Mouse (Mus musculus) limb, embryonic 12.5 days (tissue): ENCODE results near the gene Crk. TPM values are rescaled to one million over a fixed set of nuclear protein-coding genes. Genes with fewer than 3 reads are reported as not detected.

Experiments used
- ATAC-seq: fragments of 200-750 bp; cut with Nextera tagmentation; 2 replicates; pipeline ENCODE4 v1.8.0; 2017; ENCODE audit warnings: low read depth, moderate TSS enrichment; ENCODE audit not compliant: insufficient number of reproducible peaks, insufficient read depth, low FRiP score, low TSS enrichment
- H3K27ac ChIP-seq: fragments of 300-500 bp; sonication (generic); 2 replicates; pipeline ENCODE4 v1.5.1; 2016; ENCODE audit warnings: mild to moderate bottlenecking, moderate library complexity
- H3K27me3 ChIP-seq: fragments of 300-500 bp; sonication (generic); 2 replicates; pipeline ENCODE4 v1.6.1; 2016; ENCODE audit warnings: mild to moderate bottlenecking, moderate library complexity
- H3K36me3 ChIP-seq: fragments of 300-500 bp; sonication (generic); 2 replicates; pipeline ENCODE4 v1.6.1; 2016; ENCODE audit warnings: mild to moderate bottlenecking, moderate library complexity
- H3K4me1 ChIP-seq: fragments of 300-500 bp; sonication (generic); replicated peaks from 2 replicates; pipeline ENCODE4 v1.6.1; 2016
- H3K4me2 ChIP-seq: fragments of 300-500 bp; sonication (generic); 2 replicates; pipeline ENCODE4 v1.6.1; 2016; ENCODE audit warnings: mild to moderate bottlenecking, moderate library complexity
- H3K4me3 ChIP-seq: fragments of 300-500 bp; sonication (generic); replicated peaks from 2 replicates; pipeline ENCODE4 v1.5.1; 2016; ENCODE audit warnings: mild to moderate bottlenecking
- H3K9ac ChIP-seq: fragments of 300-500 bp; sonication (generic); replicated peaks from 2 replicates; pipeline ENCODE4 v1.6.1; 2016; ENCODE audit warnings: mild to moderate bottlenecking, moderate library complexity
- H3K9me3 ChIP-seq: fragments of 300-500 bp; sonication (generic); 2 replicates; pipeline ENCODE4 v1.6.1; 2016; ENCODE audit warnings: mild to moderate bottlenecking, moderate library complexity
- WGBS: fragments of 180-500 bp; shearing (Covaris S2); methylation state at CpG from one replicate; pipeline ENCODE4 v1.1.7; 2016; 5-methylcytosine and 5-hydroxymethylcytosine counted together
- polyA plus RNA-seq: library from polyadenylated mRNA; unstranded; fragments of >200 nt; fragmentation: Nextera tagmentation; extraction: Ambion mirVana; gene quantifications from 2 replicates; pipeline ENCODE4 v1.2.1, GENCODE M21; 2016

The Crk gene
- polyA plus RNA-seq, 1 experiment from 2014 or later = 135 TPM

DNA sequence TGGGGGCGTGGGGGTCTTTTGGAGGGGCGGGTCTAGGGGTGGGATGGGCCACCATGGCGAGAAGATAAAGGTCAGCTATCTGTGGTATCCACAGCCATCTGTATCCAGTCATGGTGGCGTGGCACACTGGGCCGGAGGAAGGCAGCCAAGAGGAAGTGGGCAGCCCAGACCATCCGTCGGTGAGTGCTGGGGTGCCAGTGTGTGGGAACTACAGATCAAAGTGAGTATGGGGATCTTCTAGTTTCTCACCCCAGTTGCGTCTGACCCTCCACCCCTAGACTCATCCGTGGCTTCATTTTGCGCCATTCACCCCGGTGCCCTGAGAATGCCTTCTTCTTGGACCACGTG lies 9.2 kb upstream of the Crk start:
- Histone ChIP-seq H3K27me3 (no peaks in the 10 kb centered on the region), H3K4me2 (no peak overlapping the region), H3K4me3 (no peak overlapping the region), H3K36me3 (peaks cover 72% of the 10 kb centered on the region), H3K9ac (no peak overlapping the region), H3K9me3 (no peaks in the 10 kb centered on the region), H3K4me1 (no peaks in the 10 kb centered on the region), H3K27ac (no peak overlapping the region)
- ATAC-seq = no peak
- WGBS = 92% methylated on average over 12 of the region's 12 CpGs

DNA sequence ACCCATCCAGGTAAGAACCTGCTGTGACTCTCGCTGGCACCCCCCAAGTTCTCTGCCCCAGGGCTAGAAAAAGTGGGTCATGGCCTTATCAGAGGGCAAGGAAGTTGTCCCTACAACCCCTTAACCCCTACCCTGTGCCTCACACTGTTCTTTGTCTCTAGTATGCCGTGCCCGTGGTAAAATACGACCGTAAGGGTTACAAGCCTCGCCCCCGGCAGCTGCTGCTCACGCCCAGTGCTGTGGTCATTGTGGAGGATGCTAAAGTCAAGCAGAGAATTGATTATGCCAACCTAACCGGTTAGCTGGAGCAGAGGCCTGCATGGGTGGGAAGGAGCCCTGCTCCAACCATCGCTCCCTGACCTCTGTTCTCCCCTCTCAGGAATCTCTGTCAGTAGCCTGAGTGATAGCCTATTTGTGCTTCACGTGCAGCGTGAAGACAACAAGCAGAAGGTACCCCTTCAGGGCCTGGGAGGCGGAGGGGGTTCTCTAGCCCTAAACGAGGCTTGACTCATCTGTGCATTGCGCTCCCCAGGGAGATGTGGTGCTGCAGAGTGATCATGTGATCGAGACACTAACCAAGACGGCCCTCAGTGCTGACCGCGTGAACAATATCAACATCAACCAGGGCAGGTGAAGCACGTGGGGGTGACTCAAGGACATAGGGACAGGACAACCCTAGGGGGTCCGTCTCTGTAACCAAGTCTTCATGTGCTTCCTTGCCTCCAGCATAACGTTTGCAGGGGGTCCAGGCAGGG lies 7.5 kb upstream of the Crk start:
- H3K9me3 ChIP-seq = no peaks in the 10 kb centered on the region
- no peaks in the 10 kb centered on the region for H3K4me1 ChIP-seq
- no peak for ATAC-seq
- WGBS = 82% methylated on average over 22 of the region's 22 CpGs
- peaks cover 56% of the 10 kb centered on the region for H3K36me3 ChIP-seq
- no peak overlapping the region for H3K9ac ChIP-seq
- H3K27ac ChIP-seq = no peak overlapping the region
- H3K4me3 ChIP-seq = no peak overlapping the region
- no peaks in the 10 kb centered on the region for H3K27me3 ChIP-seq
- no peak overlapping the region for H3K4me2 ChIP-seq

- H3K27me3 ChIP-seq = no peaks in the 10 kb centered on the region
- H3K9ac ChIP-seq = no peak overlapping the region
- H3K4me1 ChIP-seq = peaks cover under 1% of the 10 kb centered on the region; the same call in 1 of the 2 replicates
- peaks cover 51% of the 10 kb centered on the region for H3K36me3 ChIP-seq
- ATAC-seq = no peak
- H3K9me3 ChIP-seq = no peaks in the 10 kb centered on the region
- no peak overlapping the region for H3K27ac ChIP-seq
- 82% methylated on average over 5 of the region's 5 CpGs for WGBS
- H3K4me3 ChIP-seq = no peak overlapping the region
- no peak overlapping the region for H3K4me2 ChIP-seq
These were observed 5.6 kb upstream of the Crk start for GRCm38 (mm10) chr11:75673411-75673810.

GRCm38 (mm10) chr11:75674875-75675274 lies 4.2 kb upstream of the Crk start:
- Histone ChIP-seq H3K4me2 (no peak overlapping the region), H3K9me3 (no peaks in the 10 kb centered on the region), H3K4me1 (peaks cover 3% of the 10 kb centered on the region; the same call in 1 of the 2 replicates), H3K9ac (no peak overlapping the region), H3K27ac (no peak overlapping the region), H3K4me3 (no peak overlapping the region), H3K27me3 (no peaks in the 10 kb centered on the region), H3K36me3 (peaks cover 36% of the 10 kb centered on the region)
- 87% methylated on average over 3 of the region's 3 CpGs for WGBS
- ATAC-seq = no peak

GRCm38 (mm10) chr11:75677881-75678746 lies 945 bp upstream of the Crk start:
- Histone ChIP-seq H3K27ac (no peak overlapping the region), H3K9me3 (no peaks in the 10 kb centered on the region), H3K4me3 (peak overlapping the region; percentile 96), H3K9ac (no peak overlapping the region), H3K4me2 (peak overlapping the region; percentile 67), H3K4me1 (peaks cover 15% of the 10 kb centered on the region), H3K27me3 (no peaks in the 10 kb centered on the region), H3K36me3 (peaks cover 13% of the 10 kb centered on the region)
- ATAC-seq = no peak
- 86% methylated on average over 3 of the region's 3 CpGs for WGBS

GRCm38 (mm10) chr11:75679439-75680171 lies 546 bp downstream of the Crk start:
- Histone ChIP-seq H3K4me2 (peak overlapping the region; percentile 67), H3K27me3 (no peaks in the 10 kb centered on the region), H3K9me3 (no peaks in the 10 kb centered on the region), H3K36me3 (peaks cover 19% of the 10 kb centered on the region), H3K4me1 (peaks cover 15% of the 10 kb centered on the region), H3K27ac (peak overlapping the region; percentile 94), H3K9ac (peak overlapping the region; percentile 92), H3K4me3 (peak overlapping the region; percentile 96)
- peak; percentile 79 for ATAC-seq
- WGBS = under 1% methylated on average over 42 of the region's 43 CpGs

- ATAC-seq = no peak
These were observed 5.4 kb downstream of the Crk start for GRCm38 (mm10) chr11:75684462-75684861.

DNA sequence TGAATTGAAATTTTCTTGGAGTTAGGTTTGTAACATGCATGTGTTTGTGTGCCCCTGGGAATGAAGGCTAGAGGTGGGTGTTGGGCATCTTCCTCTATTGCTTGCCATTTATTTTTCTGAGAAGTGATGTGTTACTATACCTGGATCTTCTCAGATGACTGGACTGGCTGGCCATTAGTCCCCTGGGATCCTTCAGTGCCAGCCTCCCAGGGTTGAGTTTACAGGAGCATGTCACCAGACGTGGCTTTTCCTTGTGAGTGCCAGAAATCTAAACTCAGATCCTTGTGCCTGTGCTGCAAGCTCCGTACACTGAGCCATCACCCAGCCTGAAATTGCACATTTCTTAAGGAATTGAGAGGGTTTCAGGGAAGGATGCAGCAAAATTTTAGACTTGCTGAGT lies 5.9 kb downstream of the Crk start:
- no peak for ATAC-seq

More at GRCm38 (mm10) chr11:75684462-75684861, 5.4 kb downstream of the Crk start:
- H3K4me3 ChIP-seq = no peak overlapping the region
- no peak overlapping the region for H3K9ac ChIP-seq
- no peaks in the 10 kb centered on the region for H3K27me3 ChIP-seq
- H3K9me3 ChIP-seq = no peaks in the 10 kb centered on the region
- H3K36me3 ChIP-seq = peaks cover 28% of the 10 kb centered on the region
- peaks cover 20% of the 10 kb centered on the region for H3K4me1 ChIP-seq
- H3K4me2 ChIP-seq = no peak overlapping the region
- 93% methylated on average over 5 of the region's 5 CpGs for WGBS
- H3K27ac ChIP-seq = no peak overlapping the region

DNA sequence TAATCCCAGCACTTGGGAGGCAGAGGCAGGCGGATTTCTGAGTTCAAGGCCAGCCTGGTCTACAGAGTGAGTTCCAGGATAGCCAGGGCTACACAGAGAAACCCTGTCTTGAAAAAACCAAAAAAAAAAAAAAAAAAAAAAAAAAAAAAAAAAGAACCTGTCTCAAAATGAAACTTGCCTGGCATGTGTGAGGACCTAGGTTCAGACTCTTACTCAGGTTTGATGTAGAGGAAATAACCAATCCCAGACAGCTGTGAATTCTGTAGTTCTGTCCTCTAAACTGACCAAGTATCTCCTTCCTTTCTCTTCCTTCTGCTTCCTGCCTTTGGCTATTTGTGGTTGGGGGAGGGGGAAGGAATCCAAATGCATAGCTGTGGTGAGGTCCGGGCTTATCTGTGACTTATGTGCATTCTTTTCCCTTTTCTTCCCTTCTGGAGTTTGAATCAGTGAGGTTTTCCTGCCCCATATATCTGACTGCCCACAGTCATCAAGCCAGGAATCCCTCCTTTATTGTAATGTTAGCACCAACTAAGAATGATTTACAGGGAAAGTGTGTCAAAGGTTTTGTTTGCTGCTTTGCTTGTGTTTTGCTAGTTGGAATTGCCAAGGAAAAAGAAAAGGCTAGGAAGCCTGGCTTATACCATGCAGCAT lies 8.4 kb downstream of the Crk start:
- Histone ChIP-seq H3K4me2 (no peak overlapping the region), H3K4me1 (peaks cover 9% of the 10 kb centered on the region; the same call in 1 of the 2 replicates), H3K9ac (no peak overlapping the region), H3K27ac (no peak overlapping the region), H3K9me3 (no peaks in the 10 kb centered on the region), H3K27me3 (no peaks in the 10 kb centered on the region), H3K4me3 (no peak overlapping the region), H3K36me3 (peaks cover 52% of the 10 kb centered on the region)
- 69% methylated on average over 2 of the region's 2 CpGs for WGBS
- no peak for ATAC-seq

More for the DNA sequence above, 5.9 kb downstream of the Crk start:
- H3K4me3 ChIP-seq = no peak overlapping the region
- no peaks in the 10 kb centered on the region for H3K27me3 ChIP-seq
- H3K36me3 ChIP-seq = peaks cover 33% of the 10 kb centered on the region
- no peak overlapping the region for H3K27ac ChIP-seq
- no peaks in the 10 kb centered on the region for H3K9me3 ChIP-seq
- peaks cover 20% of the 10 kb centered on the region for H3K4me1 ChIP-seq
- no peak overlapping the region for H3K9ac ChIP-seq
- 81% methylated on average over 2 of the region's 2 CpGs for WGBS
- no peak overlapping the region for H3K4me2 ChIP-seq

- Histone ChIP-seq H3K4me3 (no peak overlapping the region), H3K36me3 (peaks cover 51% of the 10 kb centered on the region), H3K27ac (no peak overlapping the region), H3K4me1 (peaks cover 9% of the 10 kb centered on the region; the same call in 1 of the 2 replicates), H3K9ac (no peak overlapping the region), H3K27me3 (no peaks in the 10 kb centered on the region), H3K4me2 (no peak overlapping the region), H3K9me3 (no peaks in the 10 kb centered on the region)
- ATAC-seq = no peak
- 83% methylated on average over 2 of the region's 2 CpGs for WGBS
These were observed 9.1 kb downstream of the Crk start for GRCm38 (mm10) chr11:75688132-75688531.
